Mouse (Mus musculus): Measurements from ENCODE around the gene Adamts8.

DNA sequence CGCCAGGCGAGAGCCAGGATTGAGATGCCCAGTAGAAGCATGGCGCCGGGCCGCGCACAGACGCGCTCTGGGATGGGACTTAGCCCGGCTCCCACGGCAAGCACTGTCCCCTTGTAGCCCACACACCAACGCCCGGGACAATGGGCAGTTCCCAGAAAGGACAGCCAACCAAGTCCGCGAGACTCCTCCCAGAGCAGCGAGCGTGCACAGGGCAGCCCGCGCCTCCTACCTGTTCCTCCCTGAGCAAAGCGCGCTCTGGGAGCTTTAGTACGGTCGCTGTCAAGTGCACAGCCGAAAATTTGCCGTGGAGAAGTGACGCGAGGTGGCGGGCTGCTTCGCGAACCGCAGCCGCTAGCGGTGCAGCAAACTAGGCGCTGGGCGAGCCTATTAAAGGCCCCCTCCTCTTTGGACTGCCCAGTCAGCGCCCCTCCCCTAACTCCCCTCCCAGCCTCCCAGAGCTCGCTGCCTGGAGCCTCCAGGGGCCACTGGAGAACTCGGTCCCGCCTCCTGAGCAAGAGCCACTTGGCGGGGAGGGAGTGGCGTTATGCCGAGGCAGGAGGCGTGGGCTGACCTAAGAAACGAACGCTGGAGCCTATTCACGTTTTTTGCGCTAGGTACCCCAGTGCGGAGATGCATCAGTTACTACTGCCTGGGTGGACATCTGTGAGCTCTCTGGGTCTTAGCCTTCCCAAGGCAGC is 20.0 kb upstream of the Adamts8 start, which contains the start of gene Adamts15:
- no peak for TF ChIP-seq CTCF (IDR thresholded peaks at IDR 0.05; ENCODE audit: control insufficient read depth, insufficient read depth, low read length)
- no peak for TF ChIP-seq POLR2A (IDR thresholded peaks at IDR 0.05; ENCODE audit: borderline replicate concordance, control insufficient read depth, low read depth, low read length)
